Mouse (Mus musculus) lung, embryonic 14.5 days (tissue): ENCODE results near the gene Rpp25l. TPM values are rescaled to one million over a fixed set of nuclear protein-coding genes. Genes with fewer than 3 reads are reported as not detected.

Experiments used
- ATAC-seq: fragments of 200-750 bp; cut with Nextera tagmentation; 2 replicates; pipeline ENCODE4 v1.8.0; 2017; ENCODE audit warnings: mild to moderate bottlenecking, moderate TSS enrichment, moderate library complexity; ENCODE audit not compliant: insufficient read depth
- DNase-seq: peaks from one replicate; pipeline ENCODE4 v3.0.0-alpha.2; 2015
- H3K27ac ChIP-seq: fragments of 300-500 bp; sonication (generic); 2 replicates; pipeline ENCODE4 v1.5.1; 2014; ENCODE audit warnings: low read depth, mild to moderate bottlenecking, moderate library complexity
- H3K27me3 ChIP-seq: fragments of 300-500 bp; sonication (generic); 2 replicates; pipeline ENCODE4 v1.6.1; 2014; ENCODE audit warnings: low read length, control low read depth; ENCODE audit not compliant: insufficient read depth
- H3K36me3 ChIP-seq: fragments of 300-500 bp; sonication (generic); 2 replicates; pipeline ENCODE4 v1.6.1; 2014; ENCODE audit warnings: control low read depth; ENCODE audit not compliant: insufficient read depth
- H3K4me1 ChIP-seq: fragments of 300-500 bp; sonication (generic); 2 replicates; pipeline ENCODE4 v1.6.1; 2014; ENCODE audit warnings: antibody characterized with exemption, control low read depth; ENCODE audit not compliant: insufficient read depth
- H3K4me2 ChIP-seq: fragments of 300-500 bp; sonication (generic); 2 replicates; pipeline ENCODE4 v1.6.1; 2014; ENCODE audit warnings: mild to moderate bottlenecking
- H3K4me3 ChIP-seq: fragments of 300-500 bp; sonication (generic); 2 replicates; pipeline ENCODE4 v1.5.1; 2014; ENCODE audit warnings: low read depth, low read length
- H3K9ac ChIP-seq: fragments of 300-500 bp; sonication (generic); 2 replicates; pipeline ENCODE4 v1.6.1; 2014
- H3K9me3 ChIP-seq: fragments of 300-500 bp; sonication (generic); 2 replicates; pipeline ENCODE4 v1.6.1; 2016; ENCODE audit warnings: low read depth, low read length, control low read depth
- CTCF ChIP-seq: IDR thresholded peaks from 2 replicates; pipeline ENCODE4 v1.5.1; 2016; ENCODE audit warnings: antibody characterized with exemption, low read depth
- WGBS: fragments of 180-500 bp; shearing (Covaris S2); extraction: QIAGEN DNeasy Blood & Tissue Kit; methylation state at CpG from one replicate; pipeline ENCODE4 v1.1.7; 2014; 5-methylcytosine and 5-hydroxymethylcytosine counted together
- polyA plus RNA-seq: library from polyadenylated mRNA; unstranded; fragments of >200 nt; fragmentation: Nextera tagmentation; extraction: Ambion mirVana; gene quantifications from 2 replicates; pipeline ENCODE4 v1.2.1, GENCODE M21; 2014

Rpp25l gene
- polyA plus RNA-seq, 1 experiment from 2014 or later: 90.3 TPM

GRCm38 (mm10) chr4:41676248-41677005 lies 36.9 kb downstream of the Rpp25l start:
- DNase-seq: peak; percentile 59
- H3K27me3 ChIP-seq: peaks cover 4% of the 10 kb centered on the region; the same call in 1 of the 2 replicates
- H3K4me2 ChIP-seq: peak overlapping the region; percentile 31; the same call in 1 of the 2 replicates
- no peak overlapping the region for H3K9ac ChIP-seq
- no peak for TF ChIP-seq CTCF
- no peak for ATAC-seq
- H3K9me3 ChIP-seq: no peaks in the 10 kb centered on the region
- H3K4me3 ChIP-seq: no peak overlapping the region
- peak overlapping the region; percentile 80 for H3K27ac ChIP-seq
- 39% methylated on average over 17 of the region's 17 CpGs for WGBS
- H3K4me1 ChIP-seq: peaks cover 43% of the 10 kb centered on the region
- H3K36me3 ChIP-seq: 0 out of 2 replicates have a peak, but pooled peaks cover 2% of the 10 kb centered on the region

- no peak for DNase-seq
- WGBS: 69% methylated on average over 19 of the region's 19 CpGs
- Histone ChIP-seq H3K9ac (no peak overlapping the region), H3K36me3 (0 out of 2 replicates have a peak, but pooled peaks cover 11% of the 10 kb centered on the region), H3K27me3 (peaks cover 4% of the 10 kb centered on the region; the same call in 1 of the 2 replicates), H3K27ac (no peak overlapping the region), H3K4me3 (no peak overlapping the region), H3K9me3 (no peaks in the 10 kb centered on the region), H3K4me1 (peaks cover 24% of the 10 kb centered on the region), H3K4me2 (no peak overlapping the region)
- no peak for ATAC-seq
- no peak for TF ChIP-seq CTCF
These were observed 40.1 kb downstream of the Rpp25l start for GRCm38 (mm10) chr4:41673186-41673585.

DNA sequence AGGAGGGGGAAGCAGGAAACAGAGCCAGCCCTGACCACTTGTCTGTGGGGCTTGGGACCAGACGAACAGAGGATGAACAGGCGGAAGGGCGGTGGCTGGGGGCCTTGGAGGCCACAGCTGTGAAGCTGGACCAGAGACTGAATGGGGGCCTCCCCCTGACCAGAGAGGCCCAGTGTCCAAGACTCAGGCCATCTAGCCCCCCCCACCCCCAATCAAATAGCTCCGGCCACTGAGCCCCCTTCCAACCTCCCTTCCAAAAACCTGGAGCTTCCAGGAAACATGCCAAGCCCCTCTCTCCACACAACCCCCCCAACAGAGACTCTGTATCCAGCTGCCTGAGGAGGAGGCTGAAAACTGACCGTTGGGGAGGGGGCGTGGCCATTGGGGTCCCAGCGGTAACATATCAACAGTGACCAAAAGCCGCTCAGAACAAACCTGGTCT lies 40.8 kb downstream of the Rpp25l start:
- DNase-seq (peak; percentile 49), ATAC-seq (no peak)
- TF ChIP-seq CTCF: no peak
- 0 out of 2 replicates have a peak overlapping the region, but pooled peaks have one; percentile 2 for H3K4me2 ChIP-seq
- H3K9ac ChIP-seq: no peak overlapping the region
- H3K4me3 ChIP-seq: no peak overlapping the region
- H3K27ac ChIP-seq: no peak overlapping the region; the same call in 1 of the 2 replicates
- no peaks in the 10 kb centered on the region for H3K9me3 ChIP-seq
- peaks cover 4% of the 10 kb centered on the region; the same call in 1 of the 2 replicates for H3K27me3 ChIP-seq
- peaks cover 22% of the 10 kb centered on the region for H3K4me1 ChIP-seq
- 29% methylated on average over 8 of the region's 8 CpGs for WGBS
- 0 out of 2 replicates have a peak, but pooled peaks cover 11% of the 10 kb centered on the region for H3K36me3 ChIP-seq

- DNase-seq: no peak
- peaks cover 4% of the 10 kb centered on the region; the same call in 1 of the 2 replicates for H3K27me3 ChIP-seq
These were observed 41.3 kb downstream of the Rpp25l start for GRCm38 (mm10) chr4:41671963-41672480.

DNA sequence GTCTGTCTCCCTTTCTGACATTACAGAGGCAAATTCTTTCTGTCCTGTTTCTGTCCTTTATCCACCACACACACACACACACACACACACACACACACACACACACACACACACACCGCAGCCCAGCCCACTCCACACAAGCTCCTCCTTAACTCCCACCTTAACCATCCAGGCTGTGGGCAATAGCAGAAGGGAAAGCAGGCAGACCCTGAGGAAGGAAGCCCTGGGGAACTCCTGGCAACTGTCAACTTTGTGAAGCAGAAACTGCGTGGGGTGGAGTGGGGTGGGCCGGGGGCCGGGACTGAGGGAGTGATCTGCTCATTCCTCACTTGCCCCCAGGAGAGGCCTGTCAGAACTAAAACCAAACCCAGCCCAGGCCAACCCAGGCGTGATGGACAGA lies 41.8 kb downstream of the Rpp25l start:
- TF ChIP-seq CTCF: no peak
- ATAC-seq: no peak
- DNase-seq: no peak
- Histone ChIP-seq H3K36me3 (0 out of 2 replicates have a peak, but pooled peaks cover 11% of the 10 kb centered on the region), H3K27me3 (peaks cover 4% of the 10 kb centered on the region; the same call in 1 of the 2 replicates), H3K4me2 (no peak overlapping the region), H3K4me3 (no peak overlapping the region), H3K27ac (no peak overlapping the region), H3K9me3 (no peaks in the 10 kb centered on the region), H3K4me1 (peaks cover 16% of the 10 kb centered on the region), H3K9ac (no peak overlapping the region)
- 53% methylated on average over 5 of the region's 5 CpGs for WGBS

More at GRCm38 (mm10) chr4:41671963-41672480, 41.3 kb downstream of the Rpp25l start:
- H3K4me2 ChIP-seq: 0 out of 2 replicates have a peak overlapping the region, but pooled peaks have one; percentile 2
- no peak overlapping the region for H3K4me3 ChIP-seq
- WGBS: 26% methylated on average over 8 of the region's 8 CpGs
- H3K9me3 ChIP-seq: no peaks in the 10 kb centered on the region
- no peak; the same call in 1 of the 2 replicates for ATAC-seq
- H3K9ac ChIP-seq: no peak overlapping the region
- TF ChIP-seq CTCF: no peak
- H3K27ac ChIP-seq: no peak overlapping the region; the same call in 1 of the 2 replicates
- H3K4me1 ChIP-seq: peaks cover 21% of the 10 kb centered on the region
- H3K36me3 ChIP-seq: 0 out of 2 replicates have a peak, but pooled peaks cover 11% of the 10 kb centered on the region

- no peak for DNase-seq
- H3K4me1 ChIP-seq: peaks cover 11% of the 10 kb centered on the region; the same call in 1 of the 2 replicates
- WGBS: 77% methylated on average over 18 of the region's 18 CpGs
These were observed 42.5 kb downstream of the Rpp25l start for GRCm38 (mm10) chr4:41670836-41671235.

DNA sequence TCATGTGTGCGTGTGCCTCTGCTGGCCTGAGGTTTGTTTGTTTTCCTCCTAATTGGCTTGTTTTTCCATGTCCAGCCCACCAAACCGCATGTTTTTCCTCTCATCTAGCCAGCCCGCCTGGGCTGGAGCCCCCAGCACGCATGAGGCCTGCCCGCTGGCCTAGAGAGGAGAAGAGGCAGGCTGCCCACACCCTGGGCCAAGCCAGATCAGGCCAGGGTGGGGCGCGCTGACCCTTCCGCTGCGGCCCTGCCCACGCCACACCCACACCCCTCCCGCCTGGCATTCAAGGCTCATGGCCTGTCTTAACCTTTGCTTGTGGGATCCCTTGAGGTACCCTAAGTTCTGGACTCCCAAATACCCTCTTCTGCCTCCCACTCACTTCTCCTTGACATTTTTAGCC lies 46.7 kb downstream of the Rpp25l start:
- H3K27me3 ChIP-seq: no peaks in the 10 kb centered on the region
- H3K4me1 ChIP-seq: peaks cover 9% of the 10 kb centered on the region; the same call in 1 of the 2 replicates
- 75% methylated on average over 11 of the region's 11 CpGs for WGBS
- H3K4me3 ChIP-seq: no peak overlapping the region
- H3K4me2 ChIP-seq: no peak overlapping the region
- H3K9ac ChIP-seq: no peak overlapping the region
- H3K9me3 ChIP-seq: no peaks in the 10 kb centered on the region
- H3K36me3 ChIP-seq: peaks cover 14% of the 10 kb centered on the region; the same call in 1 of the 2 replicates
- no peak for TF ChIP-seq CTCF
- DNase-seq (no peak), ATAC-seq (no peak)
- no peak overlapping the region for H3K27ac ChIP-seq

More at GRCm38 (mm10) chr4:41670836-41671235, 42.5 kb downstream of the Rpp25l start:
- Histone ChIP-seq H3K9me3 (no peaks in the 10 kb centered on the region), H3K27ac (no peak overlapping the region), H3K9ac (no peak overlapping the region), H3K4me3 (no peak overlapping the region), H3K27me3 (peaks cover 4% of the 10 kb centered on the region; the same call in 1 of the 2 replicates), H3K36me3 (0 out of 2 replicates have a peak, but pooled peaks cover 11% of the 10 kb centered on the region), H3K4me2 (no peak overlapping the region)
- no peak for ATAC-seq
- TF ChIP-seq CTCF: no peak
